Mouse (Mus musculus): Measurements from ENCODE around the gene Plaur. TPM values are rescaled to one million over a fixed set of nuclear protein-coding genes. Genes with fewer than 3 reads are reported as not detected.

Gene Plaur
- polyA plus RNA-seq, 1 experiment from 2014 or later: 3.8 TPM

DNA sequence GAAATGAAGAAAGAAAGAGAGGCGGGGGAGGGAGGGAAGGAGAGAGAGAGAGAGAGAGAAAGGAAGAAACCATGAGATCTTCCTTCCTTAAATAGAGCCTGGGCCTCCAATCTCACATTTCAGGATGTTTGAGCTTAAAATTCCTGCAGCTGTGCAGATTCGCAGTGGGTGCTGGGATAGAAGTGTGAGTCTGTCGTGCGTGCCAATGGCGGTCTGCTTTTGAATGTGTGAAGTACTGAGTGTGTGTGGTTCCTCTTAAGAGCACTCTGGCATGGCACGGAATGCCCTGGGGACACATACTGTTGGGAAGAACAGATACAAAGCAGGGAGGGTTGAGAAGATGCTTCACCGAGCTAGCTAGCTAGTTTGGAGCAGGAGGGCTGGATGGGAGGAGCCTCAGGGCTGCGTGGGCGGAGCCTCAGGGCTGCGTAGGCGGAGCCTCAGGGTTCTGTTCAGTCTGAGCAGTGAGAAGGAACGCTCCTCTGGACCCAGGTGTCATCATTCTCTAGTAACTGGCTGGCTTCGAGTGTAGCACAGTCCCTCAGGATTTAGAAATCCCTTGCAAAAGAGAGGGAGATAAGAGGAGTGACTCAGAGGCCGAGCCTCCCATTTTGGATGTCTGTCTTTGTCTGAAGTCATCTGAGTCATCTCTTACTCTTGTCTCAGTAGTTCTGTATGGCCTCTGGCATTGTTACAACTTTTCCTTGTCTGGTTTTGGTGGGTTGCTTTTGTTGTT is 13.3 kb upstream of the Plaur start:
- Histone ChIP-seq H3K4me1 (no peaks in the 10 kb centered on the region), H3K9me3 (no peaks in the 10 kb centered on the region), H3K36me3 (no peaks in the 10 kb centered on the region), H3K4me2 (no peak overlapping the region), H3K27me3 (no peaks in the 10 kb centered on the region), H3K9ac (no peak overlapping the region), H3K4me3 (no peak overlapping the region), H3K27ac (no peak overlapping the region)
- ATAC-seq (ENCODE audit: insufficient number of reproducible peaks, insufficient read depth, low FRiP score, low TSS enrichment, low read depth): no peak
- 58% methylated on average over 14 of the region's 14 CpGs for WGBS

DNA sequence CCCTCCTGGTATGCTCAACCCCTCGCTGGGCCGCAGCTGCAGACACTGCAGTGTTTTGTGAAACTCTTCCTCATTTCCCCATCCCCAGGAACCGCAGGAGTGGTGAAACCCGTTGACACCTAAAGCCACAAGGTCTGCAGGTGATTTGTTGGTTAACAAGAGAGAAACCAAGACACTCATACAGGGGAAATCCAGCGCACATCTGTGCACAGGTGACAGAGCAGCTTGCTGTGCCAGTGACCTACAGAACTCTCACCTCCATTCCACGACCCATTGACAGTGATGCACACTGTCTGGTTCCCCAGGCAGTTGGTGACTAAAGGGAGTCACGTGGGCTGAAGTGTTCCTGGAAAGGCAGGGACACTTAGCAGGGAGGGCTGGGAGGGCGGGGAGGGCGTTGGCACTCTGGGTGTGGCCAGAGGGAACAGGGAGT is 11.7 kb upstream of the Plaur start:
- Histone ChIP-seq H3K9ac (no peak overlapping the region), H3K9me3 (no peaks in the 10 kb centered on the region), H3K27me3 (no peaks in the 10 kb centered on the region), H3K4me2 (no peak overlapping the region), H3K36me3 (no peaks in the 10 kb centered on the region), H3K4me3 (no peak overlapping the region), H3K27ac (no peak overlapping the region), H3K4me1 (no peaks in the 10 kb centered on the region)
- no peak for ATAC-seq (ENCODE audit: insufficient number of reproducible peaks, insufficient read depth, low FRiP score, low TSS enrichment, low read depth)
- 66% methylated on average over 9 of the region's 9 CpGs for WGBS

DNA sequence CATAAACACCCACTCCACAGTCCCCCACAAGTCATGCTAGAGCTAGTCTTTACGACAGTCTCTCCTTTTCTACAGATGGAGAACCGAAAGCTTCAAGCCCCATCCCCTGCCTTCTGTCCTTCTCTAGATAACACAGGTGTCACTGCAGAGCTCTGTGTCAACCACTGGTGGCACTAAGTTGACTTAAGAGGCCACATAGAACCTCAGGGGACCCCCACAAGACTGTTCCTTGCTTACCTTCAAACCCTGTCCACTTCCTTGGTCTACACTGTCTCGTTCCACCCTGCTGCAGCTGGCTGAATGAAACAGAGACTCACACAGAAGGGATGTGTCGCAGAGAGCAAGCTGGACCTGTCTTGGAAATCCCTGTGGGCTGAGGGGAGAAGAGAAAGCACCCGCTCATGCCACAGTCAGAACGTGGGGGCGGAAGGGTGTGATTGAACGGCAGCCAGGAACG is 10.4 kb upstream of the Plaur start, which contains the start of gene Irgc1:
Gene Irgc1, minus strand, starts transcription at position 443 of the 457 bp plus-strand sequence.
- no peaks in the 10 kb centered on the region for H3K4me1 ChIP-seq
- no peak within 1 kb of the TSS for H3K4me3 ChIP-seq
- H3K36me3 ChIP-seq: no peaks in the 10 kb centered on the region
- H3K27me3 ChIP-seq: no peaks in the 10 kb centered on the region
- ATAC-seq (ENCODE audit: insufficient number of reproducible peaks, insufficient read depth, low FRiP score, low TSS enrichment, low read depth): no peak
- no peak within 1 kb of the TSS for H3K9ac ChIP-seq
- H3K9me3 ChIP-seq: no peaks in the 10 kb centered on the region
- no peak within 1 kb of the TSS for H3K4me2 ChIP-seq
- H3K27ac ChIP-seq: no peak within 1 kb of the TSS
- WGBS: 77% methylated on average over 9 of the region's 9 CpGs

DNA sequence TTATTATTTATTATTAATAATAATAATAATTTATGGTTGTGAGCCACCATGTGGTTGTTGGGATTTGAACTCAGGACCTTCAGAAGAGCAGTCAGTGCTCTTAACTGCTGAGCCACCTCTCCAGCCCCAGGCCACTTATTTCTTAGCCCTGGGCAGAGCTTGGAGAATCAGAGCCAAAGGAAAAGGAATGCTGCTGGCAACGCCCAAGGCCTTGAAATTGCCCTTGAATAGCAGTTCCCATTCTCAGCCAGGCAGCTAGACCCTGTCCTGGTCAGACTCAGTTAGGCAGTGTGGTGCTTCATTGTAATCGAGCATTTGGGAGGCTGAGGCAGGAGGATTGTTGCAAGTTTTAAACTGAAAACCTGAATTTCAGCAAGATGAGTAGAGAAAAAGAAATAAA is 8.1 kb upstream of the Plaur start:
- ATAC-seq (ENCODE audit: insufficient number of reproducible peaks, insufficient read depth, low FRiP score, low TSS enrichment, low read depth): no peak
- H3K9me3 ChIP-seq: no peaks in the 10 kb centered on the region
- WGBS: 78% methylated on average over 2 of the region's 2 CpGs

DNA sequence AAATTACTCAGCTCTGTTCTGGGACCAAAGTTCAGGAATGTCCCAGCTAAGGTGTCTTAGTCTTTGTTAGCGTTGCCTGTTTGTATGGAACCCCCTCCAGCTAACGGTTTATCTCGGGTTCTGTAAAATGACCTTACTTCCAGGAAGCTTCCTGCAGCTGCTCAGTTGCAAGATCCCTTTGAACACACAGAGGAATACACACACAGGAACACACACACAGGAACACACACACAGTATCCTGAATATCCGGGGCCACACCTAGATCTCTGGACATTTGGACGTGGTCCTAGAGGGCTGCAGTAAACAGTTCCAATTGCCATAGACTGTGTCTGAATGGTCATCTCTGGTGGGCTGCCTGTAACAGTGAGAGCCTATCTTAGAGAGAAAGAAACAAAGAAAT is 6.6 kb upstream of the Plaur start:
- Histone ChIP-seq H3K4me2 (no peak overlapping the region), H3K9me3 (no peaks in the 10 kb centered on the region), H3K27ac (no peak overlapping the region), H3K4me1 (no peaks in the 10 kb centered on the region; the same call in 1 of the 2 replicates), H3K4me3 (no peak overlapping the region), H3K27me3 (no peaks in the 10 kb centered on the region), H3K9ac (no peak overlapping the region), H3K36me3 (no peaks in the 10 kb centered on the region)
- WGBS: 78% methylated on average over 5 of the region's 5 CpGs
- ATAC-seq (ENCODE audit: insufficient number of reproducible peaks, insufficient read depth, low FRiP score, low TSS enrichment, low read depth): no peak

More for the DNA sequence above, 8.1 kb upstream of the Plaur start:
- Histone ChIP-seq H3K27ac (no peak overlapping the region), H3K4me3 (no peak overlapping the region), H3K4me1 (no peaks in the 10 kb centered on the region; the same call in 1 of the 2 replicates), H3K9ac (no peak overlapping the region), H3K36me3 (no peaks in the 10 kb centered on the region), H3K27me3 (no peaks in the 10 kb centered on the region), H3K4me2 (no peak overlapping the region)

DNA sequence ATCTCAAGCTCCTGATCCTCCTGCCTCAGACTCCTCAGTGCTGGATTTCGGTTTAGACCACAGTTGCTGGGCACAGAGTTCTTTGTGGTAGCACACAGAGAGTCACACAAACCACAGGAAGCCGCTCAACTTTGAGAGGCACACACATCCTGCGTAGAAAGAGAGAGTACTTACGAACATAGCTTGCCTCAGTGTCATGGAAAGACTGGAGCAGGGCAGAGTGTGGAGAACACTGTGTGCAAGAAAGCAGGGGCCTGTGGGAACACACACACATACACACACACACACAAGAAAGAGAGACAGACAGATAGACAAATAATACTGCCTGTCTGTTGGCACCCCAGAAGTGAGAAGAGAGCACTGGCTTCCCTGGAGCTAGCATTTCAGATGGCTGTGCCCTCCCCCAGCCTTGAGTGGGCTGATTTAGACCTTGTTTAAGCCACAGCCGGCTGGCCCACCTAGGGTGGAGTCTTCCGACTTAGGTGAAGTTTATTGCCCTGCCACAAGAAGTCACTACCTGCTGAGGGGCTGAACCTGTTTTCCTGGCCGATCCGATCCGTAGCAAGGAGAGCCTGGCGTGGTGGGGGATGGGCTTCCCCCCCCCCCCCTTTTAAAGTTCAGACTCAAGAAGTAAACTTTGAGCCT is 4.4 kb upstream of the Plaur start:
- no peak for ATAC-seq (ENCODE audit: insufficient number of reproducible peaks, insufficient read depth, low FRiP score, low TSS enrichment, low read depth)
- H3K9ac ChIP-seq: peak overlapping the region; percentile 21; the same call in 1 of the 2 replicates
- no peak overlapping the region for H3K4me3 ChIP-seq
- H3K9me3 ChIP-seq: no peaks in the 10 kb centered on the region
- peaks cover 13% of the 10 kb centered on the region for H3K4me1 ChIP-seq
- H3K36me3 ChIP-seq: no peaks in the 10 kb centered on the region
- 0 out of 2 replicates have a peak, but pooled peaks cover 6% of the 10 kb centered on the region for H3K27me3 ChIP-seq
- H3K27ac ChIP-seq: no peak overlapping the region
- 65% methylated on average over 10 of the region's 10 CpGs for WGBS
- no peak overlapping the region for H3K4me2 ChIP-seq

DNA sequence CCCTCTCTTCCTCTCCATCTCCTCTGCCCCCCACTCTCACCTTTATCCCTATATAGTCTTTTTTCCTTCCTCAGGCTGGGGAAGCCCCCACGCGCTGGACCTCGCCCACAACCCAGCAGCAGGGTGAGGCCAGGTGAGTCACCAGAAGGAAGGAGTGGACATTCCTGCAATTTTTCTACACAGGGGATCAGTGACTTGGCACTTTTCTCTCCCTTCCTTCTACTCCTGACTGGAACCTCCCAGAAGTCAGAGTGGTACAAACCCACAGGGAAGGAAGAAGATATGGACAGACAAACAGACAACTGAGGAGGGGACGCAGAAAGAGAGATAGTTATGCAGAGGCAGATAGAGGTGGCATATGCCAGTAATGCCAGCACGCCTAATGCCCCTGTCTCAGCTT is 2.8 kb upstream of the Plaur start:
- no peak overlapping the region for H3K4me3 ChIP-seq
- WGBS: 70% methylated on average over 5 of the region's 5 CpGs
- H3K36me3 ChIP-seq: no peaks in the 10 kb centered on the region
- no peak overlapping the region for H3K27ac ChIP-seq
- no peak for ATAC-seq (ENCODE audit: insufficient number of reproducible peaks, insufficient read depth, low FRiP score, low TSS enrichment, low read depth)
- peaks cover 13% of the 10 kb centered on the region; the same call in 1 of the 2 replicates for H3K27me3 ChIP-seq
- H3K4me1 ChIP-seq: peaks cover 17% of the 10 kb centered on the region
- H3K9me3 ChIP-seq: no peaks in the 10 kb centered on the region
- no peak overlapping the region for H3K4me2 ChIP-seq
- H3K9ac ChIP-seq: no peak overlapping the region

DNA sequence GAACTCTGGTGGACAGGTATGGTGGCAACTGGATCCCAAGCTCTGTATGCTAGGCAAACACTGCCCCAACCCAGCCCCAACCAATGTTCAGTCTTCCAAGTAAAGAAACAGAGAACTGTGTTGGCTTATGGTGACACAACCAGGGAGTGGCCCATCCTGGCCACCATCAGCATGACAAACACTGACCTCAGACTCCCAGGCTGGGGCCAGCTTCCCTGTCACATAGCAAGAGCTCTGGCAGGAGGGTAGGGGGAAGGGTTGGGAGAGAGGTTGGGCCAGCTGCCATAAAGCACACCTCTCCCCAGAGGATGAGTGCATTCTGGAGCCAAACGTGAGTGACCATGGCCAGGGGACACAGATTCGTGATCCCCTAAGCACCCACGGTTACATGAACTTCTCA is 2.4 kb upstream of the Plaur start:
- Histone ChIP-seq H3K4me2 (no peak overlapping the region), H3K27ac (no peak overlapping the region), H3K36me3 (no peaks in the 10 kb centered on the region), H3K27me3 (peaks cover 13% of the 10 kb centered on the region; the same call in 1 of the 2 replicates), H3K4me1 (peaks cover 17% of the 10 kb centered on the region), H3K9ac (no peak overlapping the region), H3K9me3 (no peaks in the 10 kb centered on the region), H3K4me3 (no peak overlapping the region)
- no peak for ATAC-seq (ENCODE audit: insufficient number of reproducible peaks, insufficient read depth, low FRiP score, low TSS enrichment, low read depth)
- 72% methylated on average over 3 of the region's 3 CpGs for WGBS

DNA sequence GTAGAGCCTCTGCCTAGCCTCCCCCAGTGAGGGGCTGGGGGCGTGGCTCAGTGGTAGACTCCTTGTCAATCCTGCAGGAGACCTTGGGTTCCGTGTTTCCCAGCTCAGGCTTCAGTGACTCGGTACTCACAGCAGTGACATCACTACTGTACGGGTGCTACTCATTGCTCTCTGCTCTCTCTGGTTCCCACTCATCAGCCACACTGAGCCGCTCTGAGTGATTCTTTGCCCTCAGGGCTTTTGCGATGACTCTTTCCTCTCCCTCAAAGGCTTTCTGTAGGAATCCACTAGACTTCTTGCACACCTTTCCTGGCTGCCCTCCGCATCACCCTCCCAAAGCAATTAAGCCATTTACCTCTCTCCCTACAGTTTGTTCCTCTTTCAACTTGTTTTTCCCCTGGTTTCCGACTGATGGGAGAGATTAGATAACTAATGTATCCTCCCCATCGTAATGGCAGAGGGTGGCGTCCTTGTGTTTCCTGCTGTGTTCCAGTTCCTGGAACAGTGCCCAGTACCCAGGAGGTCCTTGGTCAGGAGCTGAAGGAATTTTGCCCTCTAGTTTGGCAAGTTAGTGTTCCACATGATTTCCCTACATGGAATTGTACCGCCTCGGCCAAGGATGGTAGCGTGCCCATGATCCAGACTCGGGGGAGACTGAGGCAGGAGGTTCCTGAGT is 770 bp upstream of the Plaur start:
- peaks cover 17% of the 10 kb centered on the region for H3K4me1 ChIP-seq
- no peaks in the 10 kb centered on the region for H3K36me3 ChIP-seq
- H3K4me2 ChIP-seq: no peak overlapping the region
- H3K27ac ChIP-seq: no peak overlapping the region
- H3K9ac ChIP-seq: no peak overlapping the region
- peaks cover 13% of the 10 kb centered on the region; the same call in 1 of the 2 replicates for H3K27me3 ChIP-seq
- no peaks in the 10 kb centered on the region for H3K9me3 ChIP-seq
- WGBS: 61% methylated on average over 14 of the region's 14 CpGs
- no peak overlapping the region for H3K4me3 ChIP-seq
- ATAC-seq (ENCODE audit: insufficient number of reproducible peaks, insufficient read depth, low FRiP score, low TSS enrichment, low read depth): no peak

DNA sequence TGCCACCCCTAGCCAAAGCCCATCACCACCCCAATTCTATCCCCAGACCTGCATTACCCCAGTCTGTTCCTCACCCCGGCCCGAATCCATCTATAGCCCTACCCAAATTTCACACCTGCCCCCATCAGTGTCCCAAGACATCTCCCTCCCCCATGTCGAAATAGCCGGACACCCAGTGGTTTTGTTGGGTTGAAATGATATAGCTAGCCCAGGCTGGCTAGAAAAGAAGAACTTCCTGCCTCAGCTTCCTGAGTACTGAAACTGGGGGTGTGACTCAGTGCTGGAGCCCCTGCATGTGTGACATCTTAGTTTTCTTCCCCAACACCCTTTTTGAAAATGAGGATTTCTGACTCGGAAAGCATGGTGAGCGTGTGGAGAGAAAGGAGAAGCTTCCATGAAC is 4.6 kb downstream of the Plaur start:
- WGBS: 84% methylated on average over 6 of the region's 6 CpGs
- no peak for ATAC-seq (ENCODE audit: insufficient number of reproducible peaks, insufficient read depth, low FRiP score, low TSS enrichment, low read depth)
- H3K9me3 ChIP-seq: peaks cover 8% of the 10 kb centered on the region; the same call in 1 of the 2 replicates
- H3K27me3 ChIP-seq: peaks cover 13% of the 10 kb centered on the region; the same call in 1 of the 2 replicates
- no peak overlapping the region for H3K27ac ChIP-seq
- no peak overlapping the region for H3K4me2 ChIP-seq
- no peak overlapping the region for H3K4me3 ChIP-seq
- H3K36me3 ChIP-seq: no peaks in the 10 kb centered on the region
- peaks cover 11% of the 10 kb centered on the region for H3K4me1 ChIP-seq
- H3K9ac ChIP-seq: no peak overlapping the region

DNA sequence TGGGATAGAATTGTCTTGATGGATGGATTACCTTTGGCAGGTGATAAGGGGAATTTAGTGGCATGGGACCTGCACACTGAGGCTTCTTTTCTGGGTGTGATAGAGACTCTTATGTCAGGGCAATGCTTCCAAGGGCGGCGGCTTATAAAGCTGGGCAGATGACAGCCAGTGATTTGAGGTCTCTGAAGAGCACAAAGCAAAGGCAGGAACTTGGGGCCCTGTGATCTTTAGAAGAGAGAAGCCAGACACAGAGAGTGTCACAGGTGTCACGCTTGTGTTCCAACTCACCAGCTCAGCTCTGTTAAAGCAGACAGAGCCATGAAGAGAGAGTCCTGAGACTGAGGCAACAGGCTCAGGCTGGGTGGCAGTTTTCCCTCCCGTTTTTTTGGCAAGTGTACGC is 5.6 kb downstream of the Plaur start:
- H3K27ac ChIP-seq: no peak overlapping the region
- no peak overlapping the region for H3K4me2 ChIP-seq
- no peak overlapping the region for H3K4me3 ChIP-seq
- no peaks in the 10 kb centered on the region for H3K36me3 ChIP-seq
- H3K4me1 ChIP-seq: peaks cover 4% of the 10 kb centered on the region; the same call in 1 of the 2 replicates
- no peak for ATAC-seq (ENCODE audit: insufficient number of reproducible peaks, insufficient read depth, low FRiP score, low TSS enrichment, low read depth)
- H3K9ac ChIP-seq: no peak overlapping the region
- H3K9me3 ChIP-seq: peaks cover 8% of the 10 kb centered on the region; the same call in 1 of the 2 replicates
- H3K27me3 ChIP-seq: peaks cover 7% of the 10 kb centered on the region; the same call in 1 of the 2 replicates
- WGBS: 79% methylated on average over 5 of the region's 5 CpGs

Data from embryonic facial prominence, embryonic 13.5 days (tissue).